Mouse (Mus musculus): ENCODE data around the gene S100a3. TPM values are rescaled to one million over a fixed set of nuclear protein-coding genes. Genes with fewer than 3 reads are reported as not detected.

S100a3 gene
- 1 to 10 TPM in 1 of 2 experiments, not detected in 1; 1.1 TPM for total RNA-seq (2023)

DNA sequence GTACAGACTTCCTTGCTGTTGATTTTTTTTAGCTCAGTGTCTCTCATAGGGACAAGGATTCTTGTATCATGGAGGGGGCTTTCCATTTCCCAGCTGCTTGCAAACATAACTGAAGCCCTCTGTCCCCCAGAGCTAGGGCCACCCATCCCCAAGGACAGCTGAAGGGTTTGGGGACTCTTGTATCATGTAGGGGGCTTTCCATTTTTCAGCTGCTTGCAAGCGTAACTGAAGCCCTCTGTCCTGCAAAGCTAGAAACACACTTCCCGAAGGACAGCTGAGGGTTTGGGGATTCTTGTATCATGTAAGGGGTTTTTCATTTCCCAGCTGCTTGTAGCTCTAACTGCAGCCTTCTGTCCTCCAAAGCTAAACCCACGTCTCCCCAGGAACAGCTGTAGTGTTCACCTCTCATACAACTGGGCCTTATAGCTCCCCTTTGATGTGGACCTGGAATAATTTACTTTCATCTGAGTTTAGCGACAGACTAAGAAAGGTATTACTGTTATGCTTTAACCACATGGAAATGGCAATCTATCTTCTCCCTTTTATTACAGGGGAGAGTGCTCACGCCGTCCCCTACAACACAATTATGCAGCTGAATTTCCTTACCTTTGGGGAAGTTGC, at the start of gene S100a3:
Gene S100a3, plus strand, starts transcription at position 571 of the 621 bp plus-strand sequence.

DNA sequence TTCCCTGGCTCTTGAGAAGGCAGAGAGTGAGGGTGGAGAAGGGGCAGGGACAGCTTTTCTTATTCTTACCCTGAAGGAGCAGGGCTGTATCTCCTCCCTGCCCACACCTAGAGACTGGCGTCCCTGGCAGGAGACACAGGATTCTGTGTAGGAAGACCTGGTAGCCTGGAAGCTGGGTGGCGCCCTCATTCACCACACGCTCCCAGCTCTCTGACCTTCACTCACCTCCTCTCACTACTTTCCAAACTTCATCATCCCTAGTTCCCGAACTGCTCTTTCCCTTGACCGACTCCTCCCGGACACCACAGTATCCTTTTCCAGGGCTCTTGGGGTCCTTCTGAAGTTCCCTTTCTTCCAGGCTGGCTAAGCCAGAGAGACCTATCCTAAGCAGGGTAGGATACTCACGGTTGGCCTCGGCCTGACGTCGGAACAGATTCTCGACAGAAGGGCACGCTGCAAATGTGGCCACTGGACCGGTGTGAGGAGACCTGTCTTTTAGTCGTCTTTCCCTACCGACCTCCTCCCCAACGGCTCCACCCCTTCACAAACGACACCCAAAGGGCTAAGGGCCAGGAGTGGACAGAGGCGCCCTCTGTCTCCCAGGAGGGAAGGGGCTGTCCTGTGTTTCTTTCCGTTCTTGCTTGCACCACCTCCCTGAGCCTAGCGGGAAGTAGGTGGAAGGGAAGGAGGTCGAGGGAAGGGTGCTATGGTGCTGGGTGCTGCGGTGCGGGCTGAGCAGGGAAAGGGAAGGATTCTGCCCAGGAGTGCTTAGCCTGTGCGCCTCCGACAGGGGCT, 46.4 kb upstream of the S100a3 start, which contains the start of the genes S100a1 and S100a13:
Gene S100a1, minus strand, starts transcription at position 597 of the 795 bp plus-strand sequence.
Gene S100a13, plus strand, starts transcription at position 640 of the 795 bp plus-strand sequence.

DNA sequence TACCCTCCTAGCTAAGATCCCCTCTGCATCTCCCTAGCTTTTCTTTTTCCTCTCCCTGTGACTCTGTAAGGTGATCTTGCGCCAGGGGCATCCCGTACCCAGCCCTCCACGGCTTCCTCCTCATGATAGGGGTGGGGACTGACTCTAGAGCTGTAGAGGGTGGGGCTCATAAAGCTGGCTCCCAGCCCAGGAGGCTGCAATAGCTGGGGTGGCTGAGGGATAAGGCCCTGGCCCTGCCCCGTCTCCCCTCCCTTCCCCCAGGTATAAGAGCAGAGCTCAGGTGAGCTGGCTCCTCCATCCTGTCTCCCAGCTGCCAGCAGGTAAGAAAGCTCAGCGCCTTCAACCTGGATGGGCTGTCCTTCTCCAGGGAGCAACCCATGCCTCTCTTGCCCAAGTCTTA, 33.8 kb upstream of the S100a3 start, which contains the start of gene S100a14:
Gene S100a14, plus strand, starts transcription at position 277 of the 400 bp plus-strand sequence.

GRCm38 (mm10) chr3:90537141-90537904, 23.1 kb upstream of the S100a3 start, which contains the start of gene S100a16:
Gene S100a16 (plus strand): TSS chr3:90537254.

DNA sequence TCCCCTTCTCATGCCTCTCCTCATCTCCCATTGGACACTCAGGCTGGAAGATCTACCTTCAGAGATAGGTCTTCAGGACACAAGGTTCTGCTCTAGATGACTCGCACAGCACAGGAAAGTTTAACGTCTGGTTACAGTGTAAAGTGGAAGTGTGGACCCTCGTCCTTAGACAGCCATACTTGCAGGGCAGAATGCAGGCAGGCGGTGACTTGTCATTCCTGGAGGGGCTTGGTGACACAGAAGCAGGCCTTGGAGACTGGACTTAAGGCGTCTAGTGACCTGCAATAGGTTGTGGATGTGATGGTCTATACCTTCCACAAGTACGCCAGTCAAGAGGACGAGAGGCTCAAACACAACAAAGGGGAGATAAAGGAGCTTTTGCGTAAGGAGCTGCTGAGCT, 29.6 kb downstream of the S100a3 start, which contains the start of gene S100a2:
Gene S100a2, plus strand, starts transcription at position 301 of the 400 bp plus-strand sequence.

DNA sequence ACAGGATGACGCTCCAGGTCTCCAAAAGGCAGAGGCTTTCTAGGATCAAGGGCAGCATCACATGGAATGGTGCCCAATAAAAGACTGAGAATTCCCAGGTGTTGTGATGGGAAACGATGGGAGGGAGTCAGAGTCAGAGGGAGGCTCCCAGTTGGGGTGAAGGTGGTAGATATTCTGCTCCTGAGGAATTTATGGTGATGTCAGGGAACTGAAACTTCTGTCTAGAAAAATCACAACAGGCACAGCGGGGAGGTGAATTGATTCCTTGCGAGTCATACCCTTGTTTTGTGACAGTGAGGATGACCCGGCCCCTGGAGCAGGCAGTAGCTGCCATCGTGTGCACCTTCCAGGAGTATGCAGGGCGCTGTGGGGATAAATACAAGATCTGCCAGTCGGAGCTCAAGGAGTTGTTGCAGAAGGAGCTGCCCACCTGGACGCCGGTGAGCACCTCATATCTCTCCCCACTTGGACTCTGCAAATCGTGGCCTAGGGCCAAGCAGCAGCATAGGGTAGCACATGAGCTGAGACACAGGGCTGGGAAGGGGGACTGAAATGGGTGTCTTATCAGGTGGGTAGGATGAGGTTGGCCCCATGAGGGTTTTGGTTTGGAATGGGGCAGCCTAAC, 41.2 kb downstream of the S100a3 start, which contains the start of gene Gm42674:
Gene Gm42674, plus strand, starts transcription at position 419 of the 625 bp plus-strand sequence.

GRCm38 (mm10) chr3:90603623-90604022, 43.2 kb downstream of the S100a3 start, which contains the start of gene S100a4:
Gene S100a4 (plus strand): TSS chr3:90603771.

DNA sequence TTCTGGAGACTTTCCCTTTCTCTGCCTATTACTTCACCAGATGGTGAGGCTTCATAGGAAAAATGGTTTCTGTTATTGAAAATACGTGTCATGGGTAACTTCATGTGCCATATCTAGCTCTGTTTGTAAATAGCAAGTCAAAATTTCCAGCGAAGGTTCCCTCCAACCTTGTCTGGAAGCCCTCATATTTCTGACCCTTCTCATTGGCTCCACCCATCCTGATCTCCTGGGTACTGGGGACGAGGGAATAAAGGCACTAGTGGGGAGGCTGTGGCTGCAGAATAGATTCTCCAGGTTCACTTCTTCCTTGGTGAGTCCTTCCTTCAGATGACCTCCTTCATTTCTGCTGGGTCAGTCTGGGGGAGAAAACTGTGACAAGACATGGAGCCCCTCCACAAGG, 47.8 kb downstream of the S100a3 start, which contains the start of gene S100a5:
Gene S100a5, plus strand, starts transcription at position 301 of the 400 bp plus-strand sequence.

DNA sequence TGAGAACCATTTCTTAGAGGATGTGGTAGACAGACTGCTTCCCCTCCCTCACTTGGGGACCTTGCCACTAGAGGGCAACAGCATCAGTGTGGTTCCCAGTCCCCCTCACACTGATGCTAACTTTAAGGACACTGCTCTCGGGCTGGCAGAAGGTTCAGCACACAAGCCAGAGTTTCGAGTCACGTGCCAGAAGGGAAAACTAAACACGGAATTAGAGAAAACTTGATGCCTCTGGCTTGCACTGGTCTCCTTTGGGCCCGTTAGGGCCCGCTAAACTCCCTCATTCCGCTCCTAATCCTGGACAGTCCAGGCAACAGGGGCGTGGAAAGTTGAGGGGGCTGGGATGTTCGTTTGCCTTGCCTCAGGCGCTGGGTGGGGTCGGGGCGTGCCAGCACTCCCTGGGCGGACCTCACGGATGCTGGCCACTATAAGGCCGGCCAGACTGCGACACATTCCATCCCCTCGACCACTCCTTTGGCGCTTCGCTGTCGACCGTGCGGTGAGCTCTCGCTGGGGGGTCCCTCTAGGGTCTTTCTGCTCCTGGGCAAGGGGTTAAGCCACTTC, 52.4 kb downstream of the S100a3 start, which contains the start of gene S100a6:
Gene S100a6, plus strand, starts transcription at position 155 of the 564 bp plus-strand sequence.

Other genes starting within 250 kb of the S100a3 start
- gene Slc27a3, start 170.6 kb upstream of the S100a3 start, total RNA-seq (2023) = 1 to 10 TPM; 1.8 to 2.2 TPM
- gene Ints3, start 127.0 kb upstream of the S100a3 start, total RNA-seq (2023) = 10 to 100 TPM; 57.3 to 67.2 TPM
- gene Npr1, start 94.7 kb upstream of the S100a3 start, total RNA-seq (2023) = not detected
- gene Ilf2, start 84.5 kb upstream of the S100a3 start, total RNA-seq (2023) = 10 to 100 TPM; 89.4 to 92.6 TPM
- gene Snapin, start 69.5 kb upstream of the S100a3 start, total RNA-seq (2023) = 10 to 100 TPM; 36.9 to 38.9 TPM
- gene Chtop, start 51.1 kb upstream of the S100a3 start, total RNA-seq (2023) = 100 to 1,000 TPM; 183 to 188 TPM
- gene S100a1, start 46.2 kb upstream of the S100a3 start, total RNA-seq (2023) = 1 to 10 TPM in 1 of 2 experiments, not detected in 1; 1.5 TPM
- gene S100a13, start 46.1 kb upstream of the S100a3 start, total RNA-seq (2023) = 10 to 100 TPM; 38.2 to 40.3 TPM
- 1 to 10 TPM; 1.3 to 3.4 TPM for gene S100a14, start 33.7 kb upstream of the S100a3 start, total RNA-seq (2023)
- not detected for gene S100a16, start 23.3 kb upstream of the S100a3 start, total RNA-seq (2023)
- not detected for gene S100a2, start 29.7 kb downstream of the S100a3 start, total RNA-seq (2023)
- not detected for gene Gm42674, start 41.3 kb downstream of the S100a3 start, total RNA-seq (2023)
- 10 to 100 TPM; 34.0 to 64.5 TPM for gene S100a4, start 43.2 kb downstream of the S100a3 start, total RNA-seq (2023)
- not detected for gene S100a5, start 47.9 kb downstream of the S100a3 start, total RNA-seq (2023)
- 10 to 100 TPM; 23.8 to 39.8 TPM for gene S100a6, start 52.3 kb downstream of the S100a3 start, total RNA-seq (2023)
- not detected for gene S100a7a, start 93.4 kb downstream of the S100a3 start, total RNA-seq (2023)
- 10 to 100 TPM in 1 of 2 experiments, 1 to 10 TPM in 1; 8.0 to 10.6 TPM for gene S100a8, start 108.4 kb downstream of the S100a3 start, total RNA-seq (2023)
- 10 to 100 TPM in 1 of 2 experiments, 1 to 10 TPM in 1; 8.2 to 12.7 TPM for gene S100a9, start 135.1 kb downstream of the S100a3 start, total RNA-seq (2023)
- gene Pglyrp4, start 166.3 kb downstream of the S100a3 start, total RNA-seq (2023) = not detected
- gene Gm5849, start 217.3 kb downstream of the S100a3 start, total RNA-seq (2023) = not detected

All from T-cell, adult 66 days (primary cell).